Mouse (Mus musculus) myocyte (in vitro differentiated cells): Measurements from ENCODE around the gene Lamc1. TPM values are rescaled to one million over a fixed set of nuclear protein-coding genes. Genes with fewer than 3 reads are reported as not detected.
"Not testable (repeated sequence)": the region's sequence is repeated elsewhere in the genome, so short reads cannot be mapped to it uniquely, and the experiment has no call there.

ENCODE experiments used
- H3K27me3 ChIP-seq: one replicate; pipeline ENCODE4 v1.6.1; 2011; ENCODE audit not compliant: control insufficient read depth, insufficient read depth, insufficient read length
- H3K36me3 ChIP-seq: one replicate; pipeline ENCODE4 v1.6.1; 2011; ENCODE audit not compliant: control insufficient read depth, insufficient read depth
- H3K4me2 ChIP-seq: one replicate; pipeline ENCODE4 v1.6.1; 2011; ENCODE audit warnings: low read depth, control low read depth
- H3K4me3 ChIP-seq: one replicate; pipeline ENCODE4 v1.5.1; 2011; ENCODE audit warnings: mild to moderate bottlenecking, control low read depth, moderate library complexity
- H3K79me2 ChIP-seq: one replicate; pipeline ENCODE4 v1.6.1; 2011; ENCODE audit not compliant: control insufficient read depth, insufficient read depth
- H3ac ChIP-seq: one replicate; pipeline ENCODE4 v1.6.1; 2011; ENCODE audit not compliant: control insufficient read depth, insufficient read length
- CEBPB ChIP-seq: IDR thresholded peaks from 2 replicates; pipeline ENCODE4 v1.6.1; 2011; ENCODE audit warnings: mild to moderate bottlenecking, moderate library complexity; ENCODE audit not compliant: poor library complexity, insufficient read depth, severe bottlenecking
- E2F4 ChIP-seq: IDR thresholded peaks from one replicate; pipeline ENCODE4 v1.6.1; 2011; ENCODE audit warnings: mild to moderate bottlenecking, control low read depth, moderate library complexity; ENCODE audit not compliant: insufficient read depth
- MAX ChIP-seq: IDR thresholded peaks from one replicate; pipeline ENCODE4 v1.6.1; 2011; ENCODE audit warnings: low read depth, mild to moderate bottlenecking, control low read depth
- MYOD1 ChIP-seq, 3 experiments: IDR thresholded peaks; one replicate each; pipeline ENCODE4 v1.6.1; 2011; ENCODE audit warnings: control low read depth in 2 of 3, low read depth in 2 of 3, mild to moderate bottlenecking in 2 of 3, moderate library complexity in 1 of 3; ENCODE audit not compliant: insufficient read length in 2 of 3, control insufficient read depth in 1 of 3
- MYOG ChIP-seq, 3 experiments: IDR thresholded peaks; one replicate each; pipeline ENCODE4 v1.6.1; 2011; ENCODE audit warnings: control low read depth in 2 of 3, low read depth in 2 of 3, mild to moderate bottlenecking in 2 of 3; ENCODE audit not compliant: insufficient read length in 2 of 3, control insufficient read depth in 1 of 3, insufficient read depth in 1 of 3
- POLR2A ChIP-seq: IDR thresholded peaks from one replicate; pipeline ENCODE4 v1.6.1; 2011; ENCODE audit warnings: low read depth, mild to moderate bottlenecking, control low read depth, moderate library complexity; ENCODE audit not compliant: insufficient read length
- POLR2AphosphoS2 ChIP-seq: IDR thresholded peaks from one replicate; pipeline ENCODE4 v1.6.1; 2011; ENCODE audit warnings: low read depth, control low read depth; ENCODE audit not compliant: insufficient read length
- REST ChIP-seq: IDR thresholded peaks from one replicate; pipeline ENCODE4 v1.6.1; 2011; ENCODE audit warnings: mild to moderate bottlenecking, control low read depth, moderate library complexity; ENCODE audit not compliant: insufficient read depth, insufficient read length
- SRF ChIP-seq: IDR thresholded peaks from one replicate; pipeline ENCODE4 v1.6.1; 2011; ENCODE audit warnings: low read depth; ENCODE audit not compliant: control insufficient read depth, insufficient read length
- TCF12 ChIP-seq: IDR thresholded peaks from one replicate; pipeline ENCODE4 v1.6.1; 2011; ENCODE audit warnings: mild to moderate bottlenecking, control low read depth; ENCODE audit not compliant: poor library complexity, insufficient read depth, severe bottlenecking
- TCF3 ChIP-seq: IDR thresholded peaks from one replicate; pipeline ENCODE4 v1.6.1; 2011; ENCODE audit warnings: low read depth, control low read depth; ENCODE audit not compliant: insufficient read length
- USF1 ChIP-seq: IDR thresholded peaks from one replicate; pipeline ENCODE4 v1.6.1; 2011; ENCODE audit warnings: low read depth, mild to moderate bottlenecking, control low read depth, moderate library complexity
- polyA plus RNA-seq: library from polyadenylated mRNA; unstranded; fragments of >200 nt; fragmentation: generic; extraction: Trizol; gene quantifications from one replicate; pipeline ENCODE4 v1.2.1, GENCODE M21; 2012; ENCODE audit warnings: missing spikeins

Lamc1 gene
- polyA plus RNA-seq, 1 experiment: 50.9 TPM

DNA sequence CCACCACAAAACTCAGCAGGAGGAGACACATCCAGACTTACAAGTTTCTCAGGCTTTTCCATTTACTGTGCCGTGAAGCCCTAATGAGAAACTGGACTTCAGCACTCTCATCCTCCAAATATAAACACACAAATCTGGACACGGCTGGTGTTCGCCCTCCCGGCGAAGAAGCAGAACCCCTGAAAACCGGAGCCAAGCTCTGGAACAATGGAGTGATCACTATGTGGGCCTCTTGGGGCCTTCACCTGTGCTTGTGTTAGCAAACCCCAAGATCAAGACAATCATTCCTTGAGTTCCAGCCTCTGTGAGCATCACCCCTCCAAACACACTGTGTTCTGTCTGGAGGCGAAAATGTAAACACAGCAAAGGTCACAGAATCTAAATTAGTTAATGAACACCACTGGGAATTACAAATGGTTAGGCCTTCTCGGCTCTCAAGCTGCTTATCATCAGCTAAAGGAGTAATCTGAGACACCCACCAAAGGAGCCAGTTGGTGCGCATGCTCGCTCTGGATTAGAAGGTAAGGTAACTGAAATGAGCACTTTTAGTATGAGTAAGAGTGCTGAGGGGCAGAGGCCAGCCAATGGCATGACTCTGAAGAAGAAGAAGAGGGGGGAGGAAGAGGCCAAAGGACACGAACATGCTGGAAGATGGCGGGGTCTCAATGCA is 24.9 kb downstream of the Lamc1 start:
- Histone ChIP-seq H3K4me3 (no peak overlapping the region), H3K4me2 (peak overlapping the region; percentile 56), H3K27me3 (no peaks in the 10 kb centered on the region), H3ac (no peak overlapping the region), H3K79me2 (peaks cover 86% of the 10 kb centered on the region), H3K36me3 (no peaks in the 10 kb centered on the region)
- no peak for TF ChIP-seq TCF3
- no peak for TF ChIP-seq SRF
- no peak for TF ChIP-seq TCF12
- no peak for TF ChIP-seq E2F4
- no peak for TF ChIP-seq MYOD1 (IDR thresholded peaks at IDR 0.05; ENCODE audit: control insufficient read depth in 1 of 3, insufficient read length in 2 of 3, low read depth in 2 of 3)
- no peak for TF ChIP-seq REST
- TF ChIP-seq MYOG (IDR thresholded peaks at IDR 0.05; ENCODE audit: control insufficient read depth in 1 of 3, insufficient read depth in 1 of 3, insufficient read length in 2 of 3, low read depth in 2 of 3): no peak
- TF ChIP-seq USF1: no peak
- TF ChIP-seq MAX: no peak
- no peak for TF ChIP-seq POLR2A
- TF ChIP-seq CEBPB: no peak
- no peak for TF ChIP-seq POLR2AphosphoS2

DNA sequence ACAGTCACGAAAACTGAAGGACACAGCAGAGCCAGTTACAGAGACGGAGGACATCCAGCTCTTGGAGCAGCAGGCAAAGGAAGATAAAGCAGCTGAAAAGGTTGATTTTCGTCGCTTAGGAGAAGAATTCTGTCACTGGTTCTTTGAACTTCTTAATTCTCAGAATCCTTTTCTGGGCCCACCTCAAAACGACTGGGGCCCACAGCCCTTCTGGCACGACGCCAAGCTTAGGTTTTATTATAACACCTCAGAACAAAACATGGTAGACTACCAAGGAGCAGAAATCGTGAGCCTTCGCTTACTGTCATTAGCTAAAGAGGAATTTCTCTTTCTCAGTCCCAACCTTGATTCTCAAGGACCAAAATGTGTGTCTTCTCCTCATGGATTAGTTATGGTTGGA is 26.9 kb downstream of the Lamc1 start:
- not testable (repeated sequence) for H3K36me3 ChIP-seq, H3K27me3 ChIP-seq, H3K4me2 ChIP-seq, H3K4me3 ChIP-seq, H3ac ChIP-seq
- peaks cover 85% of the 10 kb centered on the region for H3K79me2 ChIP-seq

DNA sequence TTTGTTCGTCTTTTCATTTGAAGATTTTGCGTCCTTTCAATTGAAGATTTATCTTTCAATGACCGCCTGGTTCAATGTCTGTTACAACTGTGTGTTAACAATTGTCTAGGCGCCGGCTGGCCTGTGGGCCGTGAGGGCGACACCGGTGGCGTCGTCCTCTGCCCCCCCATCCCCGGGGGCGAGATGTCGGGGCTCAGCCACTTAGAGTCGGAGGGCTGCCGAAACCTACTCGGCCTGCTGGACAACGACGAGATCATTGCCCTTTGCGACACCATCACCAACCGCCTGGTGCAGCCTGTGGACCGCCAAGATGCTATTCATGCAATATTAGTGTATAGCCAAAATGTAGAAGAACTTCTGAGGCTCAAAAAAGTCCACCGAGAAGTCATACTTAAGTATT is 27.3 kb downstream of the Lamc1 start:
- not testable (repeated sequence) for H3K27me3 ChIP-seq, H3ac ChIP-seq, H3K36me3 ChIP-seq, H3K4me3 ChIP-seq
- H3K79me2 ChIP-seq: peaks cover 80% of the 10 kb centered on the region
- H3K4me2 ChIP-seq: peak overlapping the region; percentile 26

DNA sequence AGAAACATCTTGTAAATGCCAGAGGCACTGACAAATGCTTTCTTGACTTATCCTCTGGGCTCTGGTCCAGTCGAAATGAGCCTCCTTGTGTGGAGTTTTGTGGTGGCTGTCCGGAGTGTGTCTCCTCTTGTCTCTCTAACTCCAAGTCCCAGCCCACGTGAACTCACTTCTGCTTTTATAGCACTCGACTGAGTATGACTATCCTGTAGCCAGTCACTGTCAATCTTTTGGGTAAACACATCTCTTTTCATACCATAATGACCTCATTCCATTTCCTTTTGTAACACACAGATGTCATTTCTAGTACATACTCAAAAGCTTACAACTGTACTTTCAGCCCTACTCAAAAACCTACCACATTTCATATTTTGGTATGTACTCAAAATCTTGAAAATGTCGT is 33.1 kb downstream of the Lamc1 start:
- H3K79me2 ChIP-seq: peaks cover 64% of the 10 kb centered on the region
- not testable (repeated sequence) for H3K27me3 ChIP-seq, H3ac ChIP-seq, H3K4me3 ChIP-seq, H3K36me3 ChIP-seq
- peak overlapping the region; percentile 14 for H3K4me2 ChIP-seq

DNA sequence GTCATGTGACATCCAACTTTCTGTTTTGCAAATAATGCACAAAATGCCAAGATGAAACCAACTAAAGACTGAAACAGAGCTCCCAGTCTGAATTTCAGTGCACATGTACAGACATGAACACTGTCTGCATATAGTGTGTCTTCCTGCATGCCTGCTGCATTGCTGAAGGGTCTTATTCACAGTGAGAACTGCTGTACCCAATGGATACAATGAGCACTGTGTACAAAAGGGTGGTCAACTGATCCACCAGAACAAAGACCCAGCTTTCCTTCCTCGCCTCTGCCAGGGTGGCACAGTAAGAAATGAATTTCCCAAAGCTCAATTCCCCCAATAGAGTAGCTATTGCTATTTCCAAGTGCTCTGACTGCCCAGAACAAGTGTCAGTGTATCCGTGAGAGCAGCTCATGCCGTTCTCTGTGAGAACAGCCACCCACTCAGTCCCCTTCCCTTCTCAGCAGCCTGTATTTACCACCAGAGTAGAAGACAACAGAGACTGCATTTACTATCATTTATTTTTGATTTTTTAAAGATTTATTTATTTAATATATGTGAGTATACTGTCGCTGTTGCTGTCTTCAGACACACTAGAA is 34.7 kb downstream of the Lamc1 start:
- H3K4me2 ChIP-seq: not testable (repeated sequence)

DNA sequence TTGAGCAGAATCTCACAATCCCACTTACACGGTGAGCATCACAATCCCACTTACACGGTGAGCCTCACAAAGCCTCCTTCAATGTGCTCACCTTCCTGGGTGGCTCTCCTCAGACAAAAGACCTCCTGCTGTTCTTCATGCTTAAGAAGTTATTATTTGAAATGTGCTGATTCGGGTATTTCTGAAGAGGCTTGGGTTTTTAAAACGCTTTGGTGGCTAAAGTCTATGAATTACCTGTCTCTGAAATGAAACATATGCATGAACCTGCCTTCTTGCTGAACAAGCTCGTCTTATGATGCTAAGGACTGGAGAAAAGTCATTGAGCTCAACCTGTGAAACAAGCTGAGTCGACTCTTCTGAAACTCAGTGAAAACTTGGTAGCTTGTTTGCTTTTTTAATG is 36.6 kb downstream of the Lamc1 start:
- no peak overlapping the region for H3K4me3 ChIP-seq
- peaks cover 64% of the 10 kb centered on the region for H3K79me2 ChIP-seq
- H3K36me3 ChIP-seq: no peaks in the 10 kb centered on the region
- TF ChIP-seq MYOD1 (IDR thresholded peaks at IDR 0.05; ENCODE audit: control insufficient read depth in 1 of 3, insufficient read length in 2 of 3, low read depth in 2 of 3) (no peak), TCF12 (no peak), USF1 (no peak), POLR2AphosphoS2 (no peak), E2F4 (no peak), SRF (no peak), CEBPB (no peak), REST (no peak), MAX (no peak), TCF3 (no peak), POLR2A (no peak), MYOG (IDR thresholded peaks at IDR 0.05; ENCODE audit: control insufficient read depth in 1 of 3, insufficient read depth in 1 of 3, insufficient read length in 2 of 3, low read depth in 2 of 3) (no peak)
- H3ac ChIP-seq: no peak overlapping the region
- H3K4me2 ChIP-seq: no peak overlapping the region
- H3K27me3 ChIP-seq: no peaks in the 10 kb centered on the region

More for the DNA sequence above, 34.7 kb downstream of the Lamc1 start:
- H3ac ChIP-seq, H3K36me3 ChIP-seq, H3K4me3 ChIP-seq, H3K27me3 ChIP-seq: not testable (repeated sequence)
- peaks cover 66% of the 10 kb centered on the region for H3K79me2 ChIP-seq
